Mouse (Mus musculus) thymus, postnatal 14 days (tissue): Measurements from ENCODE around the gene Olfr539.
"Not testable (repeated sequence)": the region's sequence is repeated elsewhere in the genome, so short reads cannot be mapped to it uniquely, and the experiment has no call there.

Source experiments
- DNase-seq: peaks from one replicate; pipeline ENCODE4 v3.0.0; 2021

Gene Olfr539

DNA sequence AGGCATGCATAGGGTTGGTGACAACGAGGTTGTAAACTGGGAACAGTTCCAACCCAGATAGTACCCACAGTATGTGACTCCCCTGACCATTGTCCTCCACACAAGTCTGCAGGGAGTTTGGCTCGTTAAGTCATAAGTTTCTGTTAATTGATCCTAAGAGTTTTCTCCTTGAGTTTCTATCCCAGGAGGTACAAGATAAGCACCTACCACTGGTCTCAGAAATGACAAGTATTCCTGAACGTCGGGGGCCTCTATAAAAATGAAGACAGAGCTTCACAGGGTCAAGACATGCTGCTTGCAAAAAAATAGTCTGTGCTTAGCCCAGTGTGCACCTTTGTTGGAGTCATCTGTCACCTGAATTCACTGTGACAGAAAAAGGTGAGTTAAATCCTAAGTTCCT is at the start of gene Olfr539:
TSS of gene Olfr539 (plus strand) at position 301 of the 400 bp plus-strand sequence.
- no peak for DNase-seq

DNA sequence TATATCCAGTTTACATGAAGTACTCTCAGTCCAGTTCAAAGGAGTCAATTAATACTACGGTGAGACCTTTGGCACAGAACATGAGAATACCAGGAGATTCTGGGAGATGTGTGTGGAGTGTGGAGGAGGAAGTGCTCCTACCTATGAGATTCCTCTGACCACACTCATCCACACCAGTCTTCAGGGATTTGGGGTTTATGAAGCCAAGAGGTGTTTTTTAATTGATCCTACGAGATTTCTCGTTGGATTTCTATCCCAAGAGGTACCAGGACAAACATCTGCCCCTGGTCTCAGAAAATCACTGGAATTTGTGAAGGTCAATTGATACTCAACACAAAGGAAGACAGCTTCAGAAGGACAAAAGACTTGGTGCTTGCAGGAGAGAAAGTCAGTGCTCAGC is 31.1 kb upstream of the Olfr539 start, which contains the start of gene Olfr61:
TSS of gene Olfr61 (plus strand) at position 301 of the 400 bp plus-strand sequence.
- DNase-seq = not testable (repeated sequence)

DNA sequence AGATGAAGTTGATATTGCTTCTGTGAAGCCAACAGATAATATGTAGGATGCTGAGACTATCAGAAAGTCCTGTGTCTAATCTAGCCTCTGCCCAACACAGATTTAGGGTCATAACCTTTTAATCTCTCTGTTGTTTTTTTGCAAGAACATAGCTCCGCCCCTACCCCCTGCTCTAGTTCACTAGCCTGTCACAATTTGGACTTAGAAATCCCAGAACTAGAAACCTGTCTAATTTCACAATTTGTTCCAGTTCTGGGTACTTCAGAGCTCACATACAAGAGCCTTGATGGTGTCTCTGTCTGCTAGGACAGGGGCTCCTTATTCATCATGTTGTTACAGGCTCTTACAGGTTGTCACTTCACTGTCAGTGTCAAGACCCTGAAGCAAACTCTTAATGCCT is 29.2 kb upstream of the Olfr539 start:
- no peak for DNase-seq

DNA sequence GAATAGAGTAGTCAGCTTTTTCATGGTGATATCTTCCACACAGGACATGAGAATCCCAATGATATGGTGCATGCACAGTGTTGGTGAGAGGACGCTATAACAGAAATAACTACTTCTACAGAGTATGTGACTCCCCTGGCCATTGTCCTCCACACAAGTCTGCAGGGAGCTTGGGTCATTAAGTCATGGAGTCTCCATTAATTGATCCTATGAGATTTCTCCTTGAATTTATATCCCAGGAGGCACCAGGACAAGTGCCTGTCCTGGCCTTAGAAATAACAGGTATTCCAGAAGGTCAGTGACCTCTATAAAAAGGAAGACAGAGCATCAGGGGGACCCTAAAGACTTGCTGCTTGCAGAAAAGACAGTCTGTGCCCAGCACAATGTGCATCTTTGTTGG is 13.6 kb upstream of the Olfr539 start, which contains the start of gene Olfr53:
TSS of gene Olfr53 (plus strand) at position 301 of the 400 bp plus-strand sequence.
- DNase-seq = no peak

DNA sequence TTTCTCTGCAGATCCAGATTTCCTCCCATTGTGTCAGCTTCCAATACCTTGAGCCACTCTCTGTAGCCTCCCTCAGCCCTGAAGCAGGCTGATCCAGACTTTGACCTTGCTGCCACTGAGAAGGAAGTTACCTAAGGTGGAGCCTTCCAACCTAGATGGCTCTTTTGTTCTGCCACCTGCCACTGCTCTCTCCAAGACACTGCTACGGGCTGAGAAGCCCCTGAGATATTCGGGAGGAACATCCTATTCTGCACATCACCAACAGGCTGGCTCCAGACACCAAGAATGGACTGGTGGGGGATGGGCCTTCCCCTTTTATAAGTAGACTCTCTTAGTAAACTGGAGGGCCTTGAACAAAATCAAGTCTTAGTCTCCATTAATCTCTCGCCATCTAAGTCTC is 11.0 kb downstream of the Olfr539 start:
- DNase-seq = not testable (repeated sequence)

DNA sequence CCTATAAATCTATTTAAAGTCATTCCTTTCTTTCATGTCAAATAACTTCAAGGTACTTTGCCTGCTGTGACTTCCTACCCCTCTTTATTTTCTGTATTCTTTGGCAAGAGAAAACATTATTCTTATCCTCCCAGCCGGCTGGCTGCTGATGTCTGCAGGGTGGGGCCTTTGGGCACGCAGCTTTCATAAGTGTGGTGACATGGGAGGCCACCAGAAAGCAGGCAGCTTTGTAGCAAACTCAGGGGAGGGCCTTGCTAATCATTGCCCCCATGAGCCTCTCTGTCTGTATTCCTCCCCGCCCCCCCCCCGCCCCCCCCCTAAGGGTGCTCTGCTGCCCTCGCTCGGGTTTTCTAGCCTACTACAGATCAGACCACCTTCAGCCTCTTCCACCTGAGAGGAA is 16.1 kb downstream of the Olfr539 start:
- no peak for DNase-seq

DNA sequence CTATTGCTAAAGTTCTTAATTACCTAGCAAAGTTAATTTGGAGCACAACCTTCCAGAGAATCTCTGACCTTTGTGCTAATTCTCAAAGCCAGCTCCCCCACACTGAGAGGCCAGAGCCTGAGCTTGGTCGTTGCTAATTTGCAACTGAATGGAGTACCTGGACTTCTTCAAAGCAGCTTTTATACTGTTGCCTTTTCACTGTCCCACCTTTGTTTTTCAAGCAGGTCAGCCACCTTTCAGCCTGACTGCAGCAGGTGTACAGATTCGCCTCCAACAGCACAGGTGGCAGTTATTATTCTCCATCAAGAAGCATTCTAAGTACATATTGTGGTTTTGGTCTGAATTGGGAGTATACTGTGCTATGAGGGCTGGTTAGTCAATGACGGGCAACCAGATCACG is 19.9 kb downstream of the Olfr539 start:
- DNase-seq = not testable (repeated sequence)

DNA sequence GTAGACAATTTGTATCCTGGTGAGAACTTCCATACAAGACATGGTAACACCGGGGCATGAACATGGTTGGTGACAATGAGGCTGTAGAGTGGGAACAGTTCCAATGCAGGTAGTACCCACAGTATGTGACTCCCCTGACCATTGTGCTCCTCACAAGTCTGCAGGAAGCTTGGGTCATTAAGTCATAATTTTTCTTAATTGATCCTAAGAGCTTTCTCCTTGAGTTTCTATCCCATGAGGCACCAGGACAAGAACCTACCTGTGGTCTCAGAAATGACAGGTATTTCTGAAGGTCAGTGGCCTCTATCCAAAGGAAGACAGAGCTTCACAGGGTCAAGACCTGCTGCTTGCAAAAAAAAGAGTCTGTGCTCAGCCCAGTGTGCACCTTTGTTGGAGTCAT is 21.9 kb downstream of the Olfr539 start, which contains the start of gene Olfr45:
TSS of gene Olfr45 (plus strand) at position 301 of the 400 bp plus-strand sequence.
- DNase-seq = no peak

DNA sequence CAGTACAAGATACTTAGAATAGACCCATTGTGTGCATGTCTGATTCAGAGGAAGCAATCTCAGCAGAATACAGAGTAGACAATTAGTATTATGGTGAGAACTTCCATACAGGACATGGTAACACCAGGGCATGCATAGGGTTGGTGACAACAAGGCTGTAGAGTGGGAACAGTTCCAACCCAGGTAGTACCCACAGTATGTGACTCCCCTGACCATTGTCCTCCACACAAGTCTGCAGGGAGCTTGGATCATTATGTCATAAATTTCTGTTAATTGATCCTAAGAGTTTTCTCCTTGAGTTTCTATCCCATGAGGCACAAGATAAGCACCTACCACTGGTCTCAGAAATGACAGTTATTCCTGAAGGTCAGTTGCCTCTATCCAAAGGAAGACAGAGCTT is 37.2 kb downstream of the Olfr539 start, which contains the start of gene Olfr541:
TSS of gene Olfr541 (plus strand) at position 301 of the 400 bp plus-strand sequence.
- no peak for DNase-seq

DNA sequence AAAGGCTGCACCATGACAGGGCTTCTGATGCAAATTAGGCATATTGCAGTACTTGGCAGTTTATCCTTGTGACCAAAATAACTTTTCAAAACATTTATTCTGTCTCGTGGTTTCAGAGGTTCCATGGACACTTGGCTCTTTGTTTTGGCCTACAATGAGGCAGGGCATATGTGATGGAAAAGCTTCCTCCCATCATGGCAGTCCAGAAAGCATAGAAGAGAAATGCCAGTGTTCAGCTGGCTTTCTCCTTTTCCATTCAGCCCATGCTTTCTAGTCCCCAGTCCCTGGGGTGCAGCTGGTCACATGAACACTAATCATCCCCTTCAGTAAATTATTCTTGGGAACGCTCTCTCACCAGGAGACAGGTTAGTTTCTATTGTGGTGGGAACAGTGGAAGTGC is 46.6 kb downstream of the Olfr539 start:
- DNase-seq = no peak

DNA sequence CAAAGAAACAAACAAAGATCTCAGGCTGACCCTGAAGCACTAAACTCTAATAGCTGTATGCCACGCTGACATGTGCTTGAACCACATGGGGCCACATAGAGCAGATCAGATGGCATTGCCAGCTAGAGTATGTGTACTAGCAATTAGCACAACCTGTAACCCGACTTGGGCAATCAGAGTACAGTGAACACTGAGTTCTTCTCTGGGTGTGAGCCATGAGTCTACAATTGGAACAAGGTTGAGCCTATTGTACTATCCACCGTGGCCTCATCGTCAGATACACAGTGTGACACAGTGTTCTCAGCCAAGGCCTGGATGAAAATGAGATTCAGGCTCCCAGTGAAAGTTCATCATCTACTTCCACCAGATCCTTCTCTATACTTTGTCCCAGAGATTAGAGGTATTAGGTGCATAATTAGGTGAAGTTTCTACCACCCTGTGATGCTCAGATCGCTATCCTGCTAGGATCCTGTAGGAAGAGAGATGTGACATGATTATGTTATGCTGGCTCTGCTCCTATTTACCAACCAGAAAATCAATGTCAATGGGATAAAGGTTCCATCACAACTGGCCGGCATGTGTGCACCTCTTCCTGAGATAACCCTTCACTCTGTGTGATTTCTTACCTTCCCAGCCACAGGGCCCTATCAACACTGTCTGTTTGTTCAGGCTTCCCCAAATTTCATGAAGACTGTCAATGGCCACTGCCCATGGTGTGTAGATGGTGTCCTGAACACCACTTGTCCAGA is 48.0 kb downstream of the Olfr539 start:
- DNase-seq = no peak

DNA sequence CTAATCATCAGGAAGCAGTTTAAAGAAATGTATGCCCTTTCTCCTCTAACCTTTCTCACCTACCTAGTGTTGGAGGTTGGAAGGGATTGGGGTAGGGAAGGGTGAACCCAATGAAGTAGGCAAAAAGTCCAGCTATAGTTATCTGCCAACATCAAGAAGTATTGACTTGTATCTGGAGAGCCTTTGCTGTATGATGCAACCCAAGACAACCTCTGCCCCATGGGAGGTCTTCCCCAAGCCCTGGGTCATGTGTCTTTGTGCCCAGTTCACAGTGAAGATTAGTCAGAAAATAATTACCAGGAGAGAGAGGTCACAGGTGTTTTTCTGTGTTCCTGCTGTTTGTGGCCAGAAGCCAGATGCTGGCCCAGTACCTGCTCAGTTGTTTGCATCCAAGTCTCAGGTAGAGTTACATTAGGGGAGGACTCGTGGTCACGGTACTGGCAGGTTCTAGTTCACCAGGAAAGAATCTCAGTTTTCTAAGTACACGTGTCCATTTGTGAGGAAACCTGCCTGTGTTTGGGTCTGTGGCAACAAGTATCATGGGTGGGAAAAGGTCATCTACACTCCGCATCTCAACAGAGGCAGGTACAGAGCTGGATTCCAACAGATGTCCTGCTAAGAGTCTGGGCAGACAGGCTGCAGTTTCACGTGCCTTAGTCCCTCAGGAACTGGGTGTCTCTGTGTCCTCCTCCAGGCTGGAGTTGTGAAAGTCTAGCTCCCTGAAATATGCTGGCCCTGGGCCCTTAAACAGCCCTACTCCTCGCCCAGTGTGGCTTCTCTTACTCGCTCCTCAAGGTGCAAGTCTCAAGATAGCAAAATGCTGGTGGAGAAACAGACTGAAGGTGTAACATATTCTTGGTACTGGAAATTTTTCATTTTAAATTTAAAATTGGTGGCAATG is 57.7 kb downstream of the Olfr539 start:
- DNase-seq = no peak

DNA sequence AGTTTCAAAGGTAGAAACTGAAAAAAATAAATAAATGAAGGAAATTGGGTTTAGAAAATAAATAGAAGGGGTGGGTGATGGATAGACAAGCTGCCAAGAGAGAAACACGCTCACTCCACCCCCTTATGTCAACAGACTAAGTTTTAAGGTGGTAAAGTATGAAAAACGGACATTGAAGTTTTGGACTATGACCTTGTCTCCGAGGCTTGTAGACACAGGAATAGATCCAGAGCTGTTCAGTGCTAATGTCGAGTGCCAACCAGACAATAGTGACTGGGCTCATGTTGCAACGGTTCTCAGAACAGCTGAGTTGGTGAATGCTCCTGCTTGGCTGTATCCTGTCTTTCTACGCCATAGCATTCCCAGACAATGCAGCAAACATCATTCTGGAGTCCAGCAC is 61.4 kb downstream of the Olfr539 start:
- DNase-seq = no peak

DNA sequence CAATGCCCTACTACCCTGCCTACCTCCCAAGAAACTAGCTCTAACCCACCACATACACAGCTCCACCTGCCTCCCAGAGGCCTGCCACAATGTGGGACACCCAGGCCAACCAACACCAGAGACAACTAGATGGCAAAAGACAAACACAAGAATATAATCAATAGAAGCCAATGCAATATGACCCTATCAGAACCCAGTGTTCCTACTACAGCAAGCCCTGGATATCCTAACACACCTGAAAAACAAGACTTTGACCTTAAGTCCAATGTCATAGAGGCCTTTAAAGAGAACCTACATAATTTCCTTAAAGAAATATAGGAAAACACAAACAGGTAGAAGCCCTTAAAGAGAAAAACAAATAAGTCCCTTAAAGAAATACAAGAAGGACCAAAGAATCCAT is 65.8 kb downstream of the Olfr539 start:
- DNase-seq = no peak
